Mouse (Mus musculus): ENCODE results near the gene Rer1. TPM values are rescaled to one million over a fixed set of nuclear protein-coding genes. Genes with fewer than 3 reads are reported as not detected.

The Rer1 gene
- 127 TPM for polyA plus RNA-seq (2015; fragmentation: Illumina TruSeq; extraction: RNeasy Lipid Tissue Mini Kit (QIAGEN cat#74804); ENCODE audit: insufficient read depth, low replicate concordance)

DNA sequence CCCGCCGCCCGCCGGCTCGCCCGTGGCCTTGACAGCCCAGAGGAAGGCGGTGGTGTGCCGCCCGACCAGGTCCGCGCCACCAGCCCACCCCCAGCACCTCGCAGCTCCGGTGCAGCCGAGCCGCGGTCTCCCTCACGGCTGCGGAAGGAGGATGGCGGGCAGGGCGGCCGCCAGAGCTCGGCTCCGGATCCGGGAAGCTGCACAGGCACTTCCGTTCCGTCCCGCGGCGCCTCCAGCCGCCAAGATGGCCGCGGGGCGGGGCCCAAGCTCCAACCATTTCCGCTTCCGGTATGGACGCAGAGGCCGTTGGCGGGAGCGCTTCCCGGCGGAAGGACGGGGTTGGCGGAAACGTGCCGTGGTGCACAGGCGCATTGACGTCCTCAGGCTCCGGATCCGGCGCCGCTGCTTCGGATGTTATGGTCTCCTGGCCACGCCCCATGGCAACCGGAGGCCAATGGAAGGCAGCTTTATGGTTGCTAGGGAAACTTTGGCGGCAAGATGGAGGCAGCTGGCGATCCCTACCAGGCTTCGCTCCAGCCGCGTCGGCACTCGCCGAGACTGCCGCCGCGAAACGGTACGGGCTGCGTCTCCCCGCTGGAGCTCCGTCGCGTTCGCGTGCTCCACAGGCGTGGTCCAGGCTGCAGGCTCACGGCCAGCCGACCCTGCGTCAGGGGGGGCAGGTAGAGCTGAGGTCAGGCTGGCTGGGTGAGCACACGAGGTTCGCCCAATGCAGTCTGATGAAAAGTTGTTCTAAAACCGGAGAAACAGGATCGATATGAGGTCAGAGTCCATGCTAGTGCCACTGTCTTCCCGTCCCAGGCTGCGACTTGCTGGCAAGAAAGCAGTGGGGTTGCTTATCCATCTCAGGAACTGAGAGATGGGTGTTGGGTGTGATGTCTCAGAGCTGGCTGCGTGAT, at the start of gene Rer1, which contains the start of gene Morn1:
Gene Rer1, minus strand, starts transcription at position 275 of the 917 bp plus-strand sequence.
Gene Morn1, plus strand, starts transcription at position 470 of the 917 bp plus-strand sequence.

DNA sequence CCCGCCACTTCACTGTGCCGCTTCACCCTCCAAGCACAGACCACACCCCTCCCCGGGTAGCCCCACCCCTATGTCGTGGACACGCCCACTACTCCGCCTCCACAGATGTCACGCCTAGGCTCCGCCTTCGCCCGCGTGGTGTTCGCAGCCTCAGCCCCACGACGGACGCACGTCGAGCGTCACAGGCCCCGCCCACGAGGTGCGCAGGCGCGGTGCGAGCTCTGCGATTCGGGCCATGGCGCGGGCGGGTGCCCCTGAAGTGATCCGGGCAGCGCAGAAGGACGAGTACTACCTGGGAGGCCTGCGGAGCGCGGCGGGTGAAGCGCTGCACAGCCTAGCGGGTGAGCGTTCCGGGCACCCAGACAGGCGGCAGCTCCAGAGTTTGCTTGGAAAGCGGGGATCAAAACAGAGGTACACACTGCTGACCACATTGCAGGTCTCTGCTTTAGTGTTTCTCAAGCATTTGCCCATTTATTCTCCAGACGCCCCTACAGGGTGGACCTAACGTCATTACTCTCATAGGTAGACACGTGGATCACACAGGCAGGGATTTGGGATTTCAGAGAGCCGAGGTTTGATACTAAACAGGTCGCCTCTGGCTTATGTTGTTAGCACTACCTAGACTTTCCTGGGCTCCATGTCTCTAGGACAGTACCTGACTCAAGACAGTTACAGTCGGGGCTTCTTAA, 19.2 kb downstream of the Rer1 start, which contains the start of gene Pex10:
Gene Pex10, plus strand, starts transcription at position 183 of the 689 bp plus-strand sequence.

DNA sequence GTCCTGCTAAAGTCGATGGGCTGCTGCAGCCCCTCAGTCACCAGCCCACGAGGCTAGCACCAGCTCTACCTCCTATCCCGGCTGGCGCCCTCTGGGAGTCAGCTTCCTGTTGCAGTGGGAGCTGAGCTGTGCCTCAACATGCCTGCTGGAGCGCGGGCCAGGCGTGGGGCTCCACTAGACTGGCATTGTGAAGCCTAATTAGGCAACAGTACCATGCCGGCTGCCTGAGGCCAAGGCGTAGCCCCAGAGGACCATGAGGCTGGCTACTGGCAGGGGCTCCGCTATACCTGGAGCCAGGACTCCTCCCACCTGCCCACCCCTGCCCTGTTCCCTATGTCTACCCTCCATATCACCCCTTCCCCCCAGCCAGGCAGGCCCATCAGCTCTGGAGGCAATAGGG, 29.5 kb downstream of the Rer1 start, which contains the start of gene Plch2:
Gene Plch2, minus strand, starts transcription at position 61 of the 400 bp plus-strand sequence.

Other genes with a start within 250 kb of the Rer1 start
- gene Ttc34, start 248.9 kb downstream of the Rer1 start, polyA plus RNA-seq (2015; fragmentation: Illumina TruSeq; extraction: RNeasy Lipid Tissue Mini Kit (QIAGEN cat#74804); ENCODE audit: insufficient read depth, low replicate concordance): not detected
- gene Mmel1, start 216.8 kb downstream of the Rer1 start, polyA plus RNA-seq (2015; fragmentation: Illumina TruSeq; extraction: RNeasy Lipid Tissue Mini Kit (QIAGEN cat#74804); ENCODE audit: insufficient read depth, low replicate concordance): not detected
- 13.9 TPM for gene Fam213b, start 187.2 kb downstream of the Rer1 start, polyA plus RNA-seq (2015; fragmentation: Illumina TruSeq; extraction: RNeasy Lipid Tissue Mini Kit (QIAGEN cat#74804); ENCODE audit: insufficient read depth, low replicate concordance)
- 38.5 TPM for gene Tnfrsf14, start 157.8 kb downstream of the Rer1 start, polyA plus RNA-seq (2015; fragmentation: Illumina TruSeq; extraction: RNeasy Lipid Tissue Mini Kit (QIAGEN cat#74804); ENCODE audit: insufficient read depth, low replicate concordance)
- gene Hes5, start 125.5 kb downstream of the Rer1 start, polyA plus RNA-seq (2015; fragmentation: Illumina TruSeq; extraction: RNeasy Lipid Tissue Mini Kit (QIAGEN cat#74804); ENCODE audit: insufficient read depth, low replicate concordance): 0.94 TPM
- 39.0 TPM for gene Pank4, start 122.3 kb downstream of the Rer1 start, polyA plus RNA-seq (2015; fragmentation: Illumina TruSeq; extraction: RNeasy Lipid Tissue Mini Kit (QIAGEN cat#74804); ENCODE audit: insufficient read depth, low replicate concordance)
- gene Plch2, start 29.6 kb downstream of the Rer1 start, polyA plus RNA-seq (2015; fragmentation: Illumina TruSeq; extraction: RNeasy Lipid Tissue Mini Kit (QIAGEN cat#74804); ENCODE audit: insufficient read depth, low replicate concordance): not detected
- gene Pex10, start 19.4 kb downstream of the Rer1 start, polyA plus RNA-seq (2015; fragmentation: Illumina TruSeq; extraction: RNeasy Lipid Tissue Mini Kit (QIAGEN cat#74804); ENCODE audit: insufficient read depth, low replicate concordance): 6.9 TPM
- gene Morn1, start 195 bp upstream of the Rer1 start, polyA plus RNA-seq (2015; fragmentation: Illumina TruSeq; extraction: RNeasy Lipid Tissue Mini Kit (QIAGEN cat#74804); ENCODE audit: insufficient read depth, low replicate concordance): 1.4 TPM
- gene Ski, start 136.2 kb upstream of the Rer1 start, polyA plus RNA-seq (2015; fragmentation: Illumina TruSeq; extraction: RNeasy Lipid Tissue Mini Kit (QIAGEN cat#74804); ENCODE audit: insufficient read depth, low replicate concordance): 31.9 TPM
- gene Faap20, start 163.4 kb upstream of the Rer1 start, polyA plus RNA-seq (2015; fragmentation: Illumina TruSeq; extraction: RNeasy Lipid Tissue Mini Kit (QIAGEN cat#74804); ENCODE audit: insufficient read depth, low replicate concordance): 26.3 TPM